Mouse (Mus musculus): ENCODE data around the gene Tpcn1. TPM values are rescaled to one million over a fixed set of nuclear protein-coding genes. Genes with fewer than 3 reads are reported as not detected.

Gene Tpcn1
- polyA plus RNA-seq, 1 experiment from 2014 or later = 17.2 TPM

- Histone ChIP-seq H3K9ac (replicated peaks) (no peak overlapping the region), H3K4me1 (replicated peaks) (peaks cover 8% of the 10 kb centered on the region), H3K9me3 (no peaks in the 10 kb centered on the region), H3K4me2 (no peak overlapping the region), H3K27me3 (no peaks in the 10 kb centered on the region), H3K4me3 (replicated peaks) (no peak overlapping the region), H3K36me3 (peaks cover 100% of the 10 kb centered on the region), H3K27ac (no peak overlapping the region)
- 94% methylated on average over 10 of the region's 10 CpGs for WGBS
- no peak for ATAC-seq (ENCODE audit: insufficient number of reproducible peaks, insufficient read depth, low FRiP score, low TSS enrichment, low read depth)
Observed at GRCm38 (mm10) chr5:120621846-120622197, 33.3 kb upstream of the Tpcn1 start.

GRCm38 (mm10) chr5:120621078-120621765 is 32.7 kb upstream of the Tpcn1 start:
- ATAC-seq (ENCODE audit: insufficient number of reproducible peaks, insufficient read depth, low FRiP score, low TSS enrichment, low read depth) = no peak
- Histone ChIP-seq H3K9ac (replicated peaks) (no peak overlapping the region), H3K4me3 (replicated peaks) (no peak overlapping the region), H3K4me1 (replicated peaks) (peaks cover 8% of the 10 kb centered on the region), H3K27ac (no peak overlapping the region), H3K9me3 (0 out of 2 replicates have a peak, but pooled peaks cover under 1% of the 10 kb centered on the region), H3K36me3 (peaks cover 100% of the 10 kb centered on the region), H3K4me2 (no peak overlapping the region), H3K27me3 (no peaks in the 10 kb centered on the region)
- WGBS = 92% methylated on average over 23 of the region's 23 CpGs

- Histone ChIP-seq H3K4me3 (replicated peaks) (no peak overlapping the region), H3K27me3 (no peaks in the 10 kb centered on the region), H3K4me1 (replicated peaks) (peaks cover 8% of the 10 kb centered on the region), H3K36me3 (peaks cover 100% of the 10 kb centered on the region), H3K9ac (replicated peaks) (no peak overlapping the region), H3K27ac (no peak overlapping the region), H3K4me2 (no peak overlapping the region), H3K9me3 (peaks cover 7% of the 10 kb centered on the region; the same call in 1 of the 2 replicates)
- WGBS = 73% methylated on average over 18 of the region's 18 CpGs
- ATAC-seq (ENCODE audit: insufficient number of reproducible peaks, insufficient read depth, low FRiP score, low TSS enrichment, low read depth) = no peak
Observed at GRCm38 (mm10) chr5:120620375-120621077, 32.1 kb upstream of the Tpcn1 start.

GRCm38 (mm10) chr5:120619201-120619600 is 30.7 kb upstream of the Tpcn1 start:
- no peak overlapping the region for H3K4me2 ChIP-seq
- no peak for ATAC-seq (ENCODE audit: insufficient number of reproducible peaks, insufficient read depth, low FRiP score, low TSS enrichment, low read depth)
- peaks cover 95% of the 10 kb centered on the region for H3K36me3 ChIP-seq
- H3K4me1 ChIP-seq (replicated peaks) = peaks cover 8% of the 10 kb centered on the region
- no peak overlapping the region for H3K27ac ChIP-seq
- H3K9me3 ChIP-seq = peaks cover 8% of the 10 kb centered on the region; the same call in 1 of the 2 replicates
- no peaks in the 10 kb centered on the region for H3K27me3 ChIP-seq
- H3K9ac ChIP-seq (replicated peaks) = no peak overlapping the region
- no peak overlapping the region for H3K4me3 ChIP-seq (replicated peaks)
- 14% methylated on average over 5 of the region's 5 CpGs for WGBS

GRCm38 (mm10) chr5:120618778-120619177 is 30.3 kb upstream of the Tpcn1 start:
- WGBS = 87% methylated on average over 12 of the region's 12 CpGs
- Histone ChIP-seq H3K9me3 (peaks cover 8% of the 10 kb centered on the region; the same call in 1 of the 2 replicates), H3K36me3 (peaks cover 91% of the 10 kb centered on the region), H3K4me2 (no peak overlapping the region), H3K27me3 (no peaks in the 10 kb centered on the region), H3K27ac (no peak overlapping the region), H3K4me3 (replicated peaks) (no peak overlapping the region), H3K4me1 (replicated peaks) (peaks cover 12% of the 10 kb centered on the region), H3K9ac (replicated peaks) (no peak overlapping the region)
- ATAC-seq (ENCODE audit: insufficient number of reproducible peaks, insufficient read depth, low FRiP score, low TSS enrichment, low read depth) = no peak

GRCm38 (mm10) chr5:120615903-120616302 is 27.4 kb upstream of the Tpcn1 start:
- Histone ChIP-seq H3K4me1 (replicated peaks) (peaks cover 15% of the 10 kb centered on the region), H3K27me3 (no peaks in the 10 kb centered on the region), H3K36me3 (peaks cover 62% of the 10 kb centered on the region), H3K4me2 (no peak overlapping the region), H3K27ac (no peak overlapping the region), H3K9me3 (peaks cover 8% of the 10 kb centered on the region; the same call in 1 of the 2 replicates), H3K4me3 (replicated peaks) (no peak overlapping the region), H3K9ac (replicated peaks) (no peak overlapping the region)
- WGBS = 95% methylated on average over 4 of the region's 4 CpGs
- ATAC-seq (ENCODE audit: insufficient number of reproducible peaks, insufficient read depth, low FRiP score, low TSS enrichment, low read depth) = no peak

- H3K27ac ChIP-seq = peak overlapping the region; percentile 82
Observed at GRCm38 (mm10) chr5:120612822-120613604, 24.5 kb upstream of the Tpcn1 start.

GRCm38 (mm10) chr5:120612442-120612821 is 24.0 kb upstream of the Tpcn1 start, which contains the start of the genes Rita1 and Ddx54:
TSS of gene Rita1 (minus strand) at chr5:120612589.
TSS of gene Ddx54 (plus strand) at chr5:120612739.
- H3K4me2 ChIP-seq = peak within 1 kb of the TSS; percentile 86
- H3K9me3 ChIP-seq = peaks cover 8% of the 10 kb centered on the region; the same call in 1 of the 2 replicates
- peak; percentile 82 for ATAC-seq (ENCODE audit: insufficient number of reproducible peaks, insufficient read depth, low FRiP score, low TSS enrichment, low read depth)
- H3K27ac ChIP-seq = peak within 1 kb of the TSS; percentile 82
- WGBS = under 1% methylated on average over 22 of the region's 22 CpGs
- peaks cover 48% of the 10 kb centered on the region for H3K36me3 ChIP-seq
- H3K4me1 ChIP-seq (replicated peaks) = peaks cover 16% of the 10 kb centered on the region
- peak within 1 kb of the TSS; percentile 66 for H3K9ac ChIP-seq (replicated peaks)
- peak within 1 kb of the TSS; percentile 60 for H3K4me3 ChIP-seq (replicated peaks)
- H3K27me3 ChIP-seq = no peaks in the 10 kb centered on the region

More at GRCm38 (mm10) chr5:120612822-120613604, 24.5 kb upstream of the Tpcn1 start:
- ATAC-seq (ENCODE audit: insufficient number of reproducible peaks, insufficient read depth, low FRiP score, low TSS enrichment, low read depth) = peak; percentile 91
- H3K4me2 ChIP-seq = peak overlapping the region; percentile 86
- H3K9me3 ChIP-seq = peaks cover 8% of the 10 kb centered on the region; the same call in 1 of the 2 replicates
- peak overlapping the region; percentile 60 for H3K4me3 ChIP-seq (replicated peaks)
- under 1% methylated on average over 69 of the region's 69 CpGs for WGBS
- peaks cover 16% of the 10 kb centered on the region for H3K4me1 ChIP-seq (replicated peaks)
- H3K27me3 ChIP-seq = no peaks in the 10 kb centered on the region
- peak overlapping the region; percentile 66 for H3K9ac ChIP-seq (replicated peaks)
- H3K36me3 ChIP-seq = peaks cover 52% of the 10 kb centered on the region

GRCm38 (mm10) chr5:120611416-120611815 is 22.9 kb upstream of the Tpcn1 start:
- H3K27ac ChIP-seq = no peak overlapping the region
- H3K36me3 ChIP-seq = peaks cover 40% of the 10 kb centered on the region
- peaks cover 16% of the 10 kb centered on the region for H3K4me1 ChIP-seq (replicated peaks)
- peak overlapping the region; percentile 58 for H3K9ac ChIP-seq (replicated peaks)
- ATAC-seq (ENCODE audit: insufficient number of reproducible peaks, insufficient read depth, low FRiP score, low TSS enrichment, low read depth) = no peak
- H3K27me3 ChIP-seq = no peaks in the 10 kb centered on the region
- 60% methylated on average over 8 of the region's 8 CpGs for WGBS
- H3K4me2 ChIP-seq = peak overlapping the region; percentile 79
- peak overlapping the region; percentile 60 for H3K4me3 ChIP-seq (replicated peaks)
- H3K9me3 ChIP-seq = peaks cover 8% of the 10 kb centered on the region; the same call in 1 of the 2 replicates

GRCm38 (mm10) chr5:120610906-120611305 is 22.4 kb upstream of the Tpcn1 start:
- Histone ChIP-seq H3K36me3 (peaks cover 37% of the 10 kb centered on the region), H3K9ac (replicated peaks) (peak overlapping the region; percentile 58), H3K9me3 (peaks cover 5% of the 10 kb centered on the region; the same call in 1 of the 2 replicates), H3K27ac (no peak overlapping the region), H3K4me3 (replicated peaks) (no peak overlapping the region), H3K27me3 (no peaks in the 10 kb centered on the region), H3K4me1 (replicated peaks) (peaks cover 16% of the 10 kb centered on the region), H3K4me2 (peak overlapping the region; percentile 79)
- WGBS = 93% methylated on average over 5 of the region's 5 CpGs
- ATAC-seq (ENCODE audit: insufficient number of reproducible peaks, insufficient read depth, low FRiP score, low TSS enrichment, low read depth) = no peak

Measured in limb, embryonic 12.5 days (tissue).